Mouse (Mus musculus) neural tube, embryonic 12.5 days (tissue): ENCODE data around the gene Reg3g. TPM values are rescaled to one million over a fixed set of nuclear protein-coding genes. Genes with fewer than 3 reads are reported as not detected.

Source experiments
- ATAC-seq: fragments of 200-750 bp; cut with Nextera tagmentation; 2 replicates; pipeline ENCODE4 v1.8.0; 2017; ENCODE audit warnings: low read depth, mild to moderate bottlenecking, moderate TSS enrichment, moderate library complexity; ENCODE audit not compliant: low FRiP score
- H3K27ac ChIP-seq: fragments of 300-500 bp; sonication (generic); 2 replicates; pipeline ENCODE4 v1.5.1; 2016
- H3K27me3 ChIP-seq: fragments of 300-500 bp; sonication (generic); replicated peaks from 2 replicates; pipeline ENCODE4 v1.6.1; 2016; ENCODE audit warnings: mild to moderate bottlenecking
- H3K36me3 ChIP-seq: fragments of 300-500 bp; sonication (generic); 2 replicates; pipeline ENCODE4 v1.6.1; 2016; ENCODE audit warnings: mild to moderate bottlenecking
- H3K4me1 ChIP-seq: fragments of 300-500 bp; sonication (generic); 2 replicates; pipeline ENCODE4 v1.6.1; 2016
- H3K4me2 ChIP-seq: fragments of 300-500 bp; sonication (generic); replicated peaks from 2 replicates; pipeline ENCODE4 v1.6.1; 2016; ENCODE audit warnings: mild to moderate bottlenecking
- H3K4me3 ChIP-seq: fragments of 300-500 bp; sonication (generic); 2 replicates; pipeline ENCODE4 v1.5.1; 2016
- H3K9ac ChIP-seq: fragments of 300-500 bp; sonication (generic); 2 replicates; pipeline ENCODE4 v1.6.1; 2016; ENCODE audit warnings: mild to moderate bottlenecking
- H3K9me3 ChIP-seq: fragments of 300-500 bp; sonication (generic); 2 replicates; pipeline ENCODE4 v1.6.1; 2016; ENCODE audit warnings: mild to moderate bottlenecking
- WGBS: fragments of 180-500 bp; shearing (Covaris S2); methylation state at CpG from one replicate; pipeline ENCODE4 v1.1.7; 2016; 5-methylcytosine and 5-hydroxymethylcytosine counted together
- polyA plus RNA-seq: library from polyadenylated mRNA; unstranded; fragments of >200 nt; fragmentation: Nextera tagmentation; extraction: Ambion mirVana; gene quantifications from 2 replicates; pipeline ENCODE4 v1.2.1, GENCODE M21; 2016

Reg3g gene
- not detected in 2 replicates for polyA plus RNA-seq

DNA sequence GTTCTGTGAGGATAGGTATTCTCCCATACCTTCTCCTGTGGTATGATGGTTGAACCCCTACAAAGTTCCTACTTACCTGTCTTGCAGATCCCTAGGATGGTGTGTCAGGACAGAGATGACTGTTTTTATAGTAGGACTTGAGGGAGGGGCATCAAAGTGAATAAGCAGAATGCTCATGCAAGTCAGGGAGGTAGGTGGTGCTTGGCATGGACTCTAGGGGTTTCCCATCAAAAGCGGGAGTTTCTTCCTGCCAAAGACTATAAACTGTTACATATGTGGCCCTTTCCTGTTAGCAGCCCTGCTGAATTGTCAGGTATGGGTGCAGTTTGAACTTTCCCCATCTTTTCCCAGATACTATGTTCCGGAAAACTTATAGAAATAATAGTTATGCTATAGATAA is at the start of gene Reg3g:
Gene Reg3g (minus strand): TSS at position 101 of the 400 bp plus-strand sequence.
- Histone ChIP-seq H3K9ac (no peak within 1 kb of the TSS), H3K9me3 (no peaks in the 10 kb centered on the region), H3K36me3 (no peaks in the 10 kb centered on the region), H3K4me1 (no peaks in the 10 kb centered on the region), H3K4me2 (no peak within 1 kb of the TSS), H3K27me3 (no peaks in the 10 kb centered on the region), H3K27ac (no peak within 1 kb of the TSS), H3K4me3 (no peak within 1 kb of the TSS)
- 84% methylated on average over 2 of the region's 2 CpGs for WGBS
- no peak for ATAC-seq

DNA sequence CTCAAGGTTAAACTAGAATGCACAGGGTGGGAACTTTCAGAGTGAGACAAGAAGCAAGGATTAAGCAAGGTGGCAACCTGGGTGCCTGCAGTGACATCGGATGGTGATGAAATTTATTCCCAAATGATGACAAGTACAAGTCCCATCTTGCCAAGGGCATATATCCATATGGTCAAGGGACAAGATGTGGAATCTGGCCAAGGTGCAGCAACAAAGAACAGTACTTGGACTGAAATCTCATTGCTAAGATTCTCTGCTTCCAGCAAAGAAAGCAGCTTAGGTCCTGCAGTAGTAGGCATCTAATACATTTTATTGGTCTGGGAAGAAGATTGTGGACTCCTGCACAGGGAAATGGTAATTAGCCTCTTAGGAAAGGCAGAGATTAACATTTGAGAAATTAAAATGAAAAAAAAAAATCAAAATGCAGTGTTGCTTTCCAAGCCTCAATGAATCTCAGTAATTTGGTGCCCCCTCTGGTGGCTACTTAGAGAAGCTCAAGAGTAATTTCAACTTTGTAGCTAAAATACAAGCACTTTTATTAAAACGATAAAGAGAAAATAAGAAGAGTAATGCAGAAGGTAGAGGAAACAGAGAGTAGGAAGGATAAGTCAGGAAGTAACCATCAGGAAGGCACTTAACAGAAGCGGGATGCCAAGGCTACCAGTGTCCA is 47.2 kb upstream of the Reg3g start:
- ATAC-seq, result no peak
- Histone ChIP-seq H3K36me3 (no peaks in the 10 kb centered on the region), H3K27me3 (no peaks in the 10 kb centered on the region), H3K27ac (no peak overlapping the region), H3K9me3 (no peaks in the 10 kb centered on the region), H3K4me3 (no peak overlapping the region), H3K4me2 (no peak overlapping the region), H3K9ac (no peak overlapping the region), H3K4me1 (no peaks in the 10 kb centered on the region)
- 62% methylated on average over 3 of the region's 3 CpGs for WGBS

DNA sequence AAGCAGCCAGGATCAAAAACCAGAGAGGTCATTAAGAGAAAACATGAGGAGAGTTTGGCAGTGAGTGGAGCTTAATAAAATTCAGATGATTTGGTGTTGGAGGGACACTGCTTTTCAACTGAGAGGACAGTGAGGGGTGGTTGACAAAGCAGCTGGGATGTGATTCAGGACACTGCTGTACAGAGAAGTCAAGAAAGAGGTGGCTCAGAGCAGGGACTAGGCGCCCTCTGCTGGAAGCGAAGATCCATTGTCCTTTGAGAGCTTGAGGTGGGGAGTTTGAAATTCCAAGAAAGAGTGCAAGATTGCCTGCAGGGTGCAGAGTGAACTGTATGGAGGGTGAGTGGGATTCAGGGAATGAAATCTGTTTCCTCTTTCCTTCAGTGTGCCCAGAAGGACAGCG is 44.2 kb upstream of the Reg3g start:
- Histone ChIP-seq H3K4me1 (no peaks in the 10 kb centered on the region), H3K27ac (no peak overlapping the region), H3K27me3 (no peaks in the 10 kb centered on the region), H3K4me2 (no peak overlapping the region), H3K9me3 (no peaks in the 10 kb centered on the region), H3K4me3 (no peak overlapping the region), H3K9ac (no peak overlapping the region), H3K36me3 (no peaks in the 10 kb centered on the region)
- 8% methylated on average over 3 of the region's 3 CpGs for WGBS
- peak; percentile 88 for ATAC-seq

DNA sequence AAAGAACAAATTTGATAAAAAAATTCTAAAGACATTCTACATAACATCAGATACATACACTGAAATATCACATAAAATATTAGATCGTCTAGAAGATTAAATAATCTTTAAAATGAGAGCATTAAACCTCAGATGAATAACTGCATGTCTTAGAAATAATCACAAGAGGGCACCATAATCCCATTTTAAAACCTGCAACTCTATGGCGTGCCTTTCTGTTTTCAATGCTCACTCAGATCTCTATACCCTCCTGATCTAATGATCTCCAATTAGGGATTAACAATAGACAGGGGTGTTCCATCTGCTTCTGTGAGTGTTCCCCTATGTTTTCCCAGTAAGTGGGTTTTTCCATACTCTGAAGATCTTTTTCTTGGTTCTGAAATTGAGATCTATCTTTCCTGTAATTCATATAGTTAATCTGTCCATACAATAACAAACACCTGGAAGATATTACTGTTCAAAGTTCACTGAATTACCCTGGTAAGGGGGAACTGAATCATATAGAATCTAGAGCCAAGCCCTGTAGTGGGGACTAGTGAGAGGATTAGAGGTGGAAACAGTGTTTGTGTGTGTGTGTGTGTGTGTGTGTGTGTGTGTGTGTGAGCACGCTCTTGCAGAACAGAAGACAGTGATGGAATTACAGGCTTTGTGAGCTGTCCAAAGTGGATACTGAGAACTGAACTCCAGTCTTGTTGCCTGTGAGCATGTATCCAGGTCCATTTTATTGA is 41.7 kb upstream of the Reg3g start:
- Histone ChIP-seq H3K4me1 (no peaks in the 10 kb centered on the region), H3K27ac (no peak overlapping the region), H3K27me3 (no peaks in the 10 kb centered on the region), H3K9ac (no peak overlapping the region), H3K9me3 (no peaks in the 10 kb centered on the region), H3K4me3 (no peak overlapping the region), H3K4me2 (no peak overlapping the region), H3K36me3 (no peaks in the 10 kb centered on the region)
- no peak for ATAC-seq
- 69% methylated on average over 3 of the region's 3 CpGs for WGBS

DNA sequence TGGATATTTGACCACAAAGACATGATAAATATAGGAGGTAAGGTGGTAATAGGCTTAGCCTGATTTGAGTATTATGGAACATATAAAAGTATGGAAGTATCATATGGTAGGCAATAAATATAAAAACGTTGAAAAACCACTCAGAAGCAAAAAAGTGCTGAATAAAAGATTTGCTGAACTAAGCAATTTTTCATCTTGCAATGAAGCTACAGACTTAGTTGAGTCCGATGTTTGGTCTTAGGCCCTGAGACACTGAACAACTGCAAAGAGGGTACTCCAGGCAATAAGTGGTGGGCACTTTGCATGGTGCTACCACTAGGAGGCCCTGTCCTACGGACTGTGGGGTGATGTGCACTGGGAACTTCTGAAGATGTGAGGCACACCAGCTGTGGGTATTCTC is 37.1 kb upstream of the Reg3g start:
- Histone ChIP-seq H3K27ac (no peak overlapping the region), H3K9me3 (no peaks in the 10 kb centered on the region), H3K4me1 (no peaks in the 10 kb centered on the region), H3K36me3 (no peaks in the 10 kb centered on the region), H3K4me2 (no peak overlapping the region), H3K9ac (no peak overlapping the region), H3K4me3 (no peak overlapping the region), H3K27me3 (no peaks in the 10 kb centered on the region)
- no peak for ATAC-seq
- 74% methylated on average over 3 of the region's 3 CpGs for WGBS

DNA sequence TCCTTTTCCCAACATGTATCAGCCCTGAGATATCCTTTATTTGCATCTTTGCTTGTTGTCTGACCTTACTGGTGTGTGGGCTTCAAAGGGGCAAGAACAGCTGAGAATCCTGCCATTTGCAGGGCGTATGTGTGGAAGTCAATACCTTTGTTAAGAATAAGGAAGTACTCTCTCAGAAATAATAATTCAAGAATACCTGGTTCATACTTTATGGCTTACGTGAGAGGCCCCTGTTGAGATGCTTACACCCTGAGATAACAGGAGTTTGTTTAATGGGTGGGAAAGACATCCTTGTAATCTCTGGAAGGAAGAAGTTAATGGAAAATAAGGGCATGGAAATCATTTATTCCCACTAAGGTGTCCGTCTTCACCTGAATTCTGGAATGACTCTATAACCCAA is 26.0 kb upstream of the Reg3g start:
- Histone ChIP-seq H3K36me3 (no peaks in the 10 kb centered on the region), H3K4me1 (no peaks in the 10 kb centered on the region), H3K27ac (no peak overlapping the region), H3K27me3 (no peaks in the 10 kb centered on the region), H3K4me3 (no peak overlapping the region), H3K9me3 (no peaks in the 10 kb centered on the region), H3K9ac (no peak overlapping the region), H3K4me2 (no peak overlapping the region)
- 89% methylated on average over 3 of the region's 3 CpGs for WGBS
- ATAC-seq, result no peak

DNA sequence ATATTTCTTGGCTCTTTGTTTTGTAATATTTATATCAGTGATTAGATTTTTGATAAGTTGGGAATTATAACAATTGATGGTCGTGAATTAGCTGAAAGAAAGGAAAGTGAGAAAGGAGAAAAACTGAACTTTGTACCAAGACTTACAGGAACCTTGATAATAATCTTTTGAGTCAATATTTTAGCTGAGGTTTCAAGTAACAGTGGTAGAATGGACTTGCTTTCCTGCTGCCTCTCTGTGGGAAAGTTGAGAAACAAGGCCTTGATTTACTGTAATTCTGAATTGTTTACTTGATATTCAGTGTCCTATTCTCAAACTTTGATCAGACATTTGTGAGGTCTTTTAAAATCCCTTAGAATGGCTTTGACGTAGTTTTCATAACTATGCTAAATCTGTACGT is 615 bp upstream of the Reg3g start:
- Histone ChIP-seq H3K4me2 (no peak overlapping the region), H3K4me1 (no peaks in the 10 kb centered on the region), H3K36me3 (no peaks in the 10 kb centered on the region), H3K27me3 (no peaks in the 10 kb centered on the region), H3K9me3 (no peaks in the 10 kb centered on the region), H3K4me3 (no peak overlapping the region), H3K9ac (no peak overlapping the region), H3K27ac (no peak overlapping the region)
- ATAC-seq, result no peak
- WGBS, result 85% methylated on average over 3 of the region's 3 CpGs

DNA sequence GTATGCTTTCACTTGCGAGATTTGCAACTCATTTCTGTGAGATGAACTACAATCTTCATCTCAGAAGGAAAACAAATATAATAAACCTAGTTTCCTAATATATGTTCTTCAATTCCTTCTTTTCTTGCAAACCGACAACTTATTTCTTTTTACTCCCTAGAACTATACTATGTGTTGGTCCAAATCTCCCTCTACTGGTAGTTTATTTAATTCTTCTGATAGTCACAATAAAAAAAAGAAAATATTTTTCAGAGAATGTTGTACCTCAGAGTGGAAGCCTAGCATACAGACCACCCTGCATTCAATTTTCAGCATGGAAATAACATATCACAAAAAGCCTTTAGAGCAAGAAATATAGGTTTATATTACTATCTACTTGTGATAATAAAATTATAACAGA is 5.4 kb downstream of the Reg3g start:
- Histone ChIP-seq H3K4me3 (no peak overlapping the region), H3K9ac (no peak overlapping the region), H3K27ac (no peak overlapping the region), H3K4me1 (no peaks in the 10 kb centered on the region), H3K4me2 (no peak overlapping the region), H3K36me3 (no peaks in the 10 kb centered on the region), H3K9me3 (no peaks in the 10 kb centered on the region), H3K27me3 (no peaks in the 10 kb centered on the region)
- no peak for ATAC-seq
- WGBS, result 84% methylated on average over 2 of the region's 2 CpGs

DNA sequence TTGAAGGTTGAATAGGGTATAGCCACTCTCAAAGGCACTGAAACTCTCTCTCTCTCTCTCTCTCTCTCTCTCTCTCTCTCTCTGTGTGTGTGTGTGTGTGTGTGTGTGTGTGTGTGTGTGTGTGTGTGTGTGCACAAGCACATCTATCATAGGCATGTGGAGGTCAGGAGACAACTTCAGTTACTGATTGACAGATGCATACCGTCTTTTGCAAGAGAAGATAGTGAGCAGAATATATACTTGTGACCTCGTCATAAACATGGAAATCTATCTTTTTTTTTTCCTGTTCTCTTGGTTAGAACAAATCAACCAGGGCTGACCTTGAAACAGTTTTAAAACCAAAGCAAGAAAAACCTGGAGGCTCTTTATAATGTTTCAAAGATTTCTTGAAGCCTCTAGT is 6.3 kb downstream of the Reg3g start:
- no peak for ATAC-seq
- Histone ChIP-seq H3K4me2 (no peak overlapping the region), H3K9ac (no peak overlapping the region), H3K27ac (no peak overlapping the region), H3K9me3 (no peaks in the 10 kb centered on the region), H3K4me1 (no peaks in the 10 kb centered on the region), H3K36me3 (no peaks in the 10 kb centered on the region), H3K27me3 (no peaks in the 10 kb centered on the region), H3K4me3 (no peak overlapping the region)
- 88% methylated on average over 2 of the region's 2 CpGs for WGBS

DNA sequence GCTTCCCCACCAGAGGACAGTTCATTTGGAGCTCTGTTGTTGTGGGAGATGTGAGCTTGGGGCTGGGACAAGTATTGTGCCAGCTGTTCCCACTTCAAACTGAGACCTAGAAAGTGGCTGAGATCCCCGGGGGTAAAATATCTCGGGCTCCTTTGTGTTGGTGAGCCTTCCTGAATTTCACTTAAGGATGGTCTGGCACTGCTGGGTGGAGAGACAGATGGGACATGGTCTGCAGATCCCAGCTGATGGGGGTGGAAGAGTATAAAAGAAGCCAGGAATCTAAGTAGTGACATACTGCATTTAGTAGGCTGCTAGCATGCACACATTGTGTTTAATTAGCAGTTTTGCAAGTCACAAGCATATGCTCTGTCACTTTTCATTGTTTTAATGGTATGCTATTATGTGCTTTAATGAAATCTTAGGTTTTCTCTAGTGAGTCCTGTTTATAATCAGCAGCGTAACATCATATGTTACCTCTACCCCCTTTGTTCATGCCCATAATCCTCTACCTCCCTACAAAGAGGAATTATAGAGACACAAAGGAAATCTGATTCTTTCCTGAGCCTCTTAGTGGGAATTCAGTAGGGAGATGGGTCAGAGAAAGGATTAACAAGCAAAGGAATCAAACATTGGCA is 8.4 kb downstream of the Reg3g start:
- Histone ChIP-seq H3K27me3 (no peaks in the 10 kb centered on the region), H3K27ac (no peak overlapping the region), H3K36me3 (no peaks in the 10 kb centered on the region), H3K9ac (no peak overlapping the region), H3K9me3 (no peaks in the 10 kb centered on the region), H3K4me3 (no peak overlapping the region), H3K4me1 (no peaks in the 10 kb centered on the region), H3K4me2 (no peak overlapping the region)
- WGBS, result 58% methylated on average over 3 of the region's 3 CpGs
- no peak for ATAC-seq

DNA sequence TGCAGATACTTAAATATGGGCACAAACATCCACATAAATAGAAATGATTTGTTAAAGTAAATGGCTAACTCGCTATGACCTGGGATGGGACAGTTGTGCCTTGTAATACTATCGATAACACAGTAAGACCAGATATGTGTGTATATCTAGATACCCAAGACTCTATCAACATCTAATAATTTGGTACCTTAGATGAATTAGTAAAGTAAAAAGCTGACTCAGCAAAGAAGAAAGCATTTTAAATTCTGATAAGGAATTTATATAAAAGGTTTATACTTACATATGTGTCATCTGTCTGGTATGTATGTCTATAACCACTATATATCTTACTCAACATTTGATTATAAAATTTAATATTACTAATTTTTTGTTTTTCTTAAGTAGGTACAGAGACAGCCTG is 15.9 kb downstream of the Reg3g start:
- Histone ChIP-seq H3K4me2 (no peak overlapping the region), H3K27ac (no peak overlapping the region), H3K4me3 (no peak overlapping the region), H3K9ac (no peak overlapping the region), H3K36me3 (no peaks in the 10 kb centered on the region), H3K9me3 (no peaks in the 10 kb centered on the region), H3K27me3 (no peaks in the 10 kb centered on the region), H3K4me1 (no peaks in the 10 kb centered on the region)
- ATAC-seq, result no peak
- 88% methylated on average over 2 of the region's 2 CpGs for WGBS

DNA sequence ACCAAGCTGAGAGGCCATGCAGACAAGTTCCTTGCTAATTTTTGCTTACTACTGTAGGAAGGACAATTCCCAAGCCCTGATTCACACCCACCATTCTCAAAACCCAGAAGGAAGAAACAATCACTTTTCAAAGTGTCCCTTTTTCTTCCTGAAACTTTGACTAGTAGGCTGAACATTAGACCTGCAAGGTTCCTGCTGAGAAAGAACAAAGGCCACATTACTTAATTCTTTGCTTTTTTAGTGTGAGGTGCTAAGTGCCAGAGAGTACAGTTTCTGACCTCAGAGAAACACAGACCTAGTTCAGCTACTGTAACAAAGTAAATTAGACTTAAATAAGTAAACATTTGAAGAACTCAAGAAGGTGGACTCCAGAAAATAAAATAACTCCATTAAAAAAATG is 20.3 kb downstream of the Reg3g start:
- no peak overlapping the region for H3K4me3 ChIP-seq
- no peaks in the 10 kb centered on the region for H3K9me3 ChIP-seq
- no peak for ATAC-seq
- H3K27me3 ChIP-seq, result no peaks in the 10 kb centered on the region
- no peaks in the 10 kb centered on the region for H3K4me1 ChIP-seq
- H3K4me2 ChIP-seq, result no peak overlapping the region
- H3K9ac ChIP-seq, result no peak overlapping the region
- no peak overlapping the region for H3K27ac ChIP-seq
- no peaks in the 10 kb centered on the region for H3K36me3 ChIP-seq

DNA sequence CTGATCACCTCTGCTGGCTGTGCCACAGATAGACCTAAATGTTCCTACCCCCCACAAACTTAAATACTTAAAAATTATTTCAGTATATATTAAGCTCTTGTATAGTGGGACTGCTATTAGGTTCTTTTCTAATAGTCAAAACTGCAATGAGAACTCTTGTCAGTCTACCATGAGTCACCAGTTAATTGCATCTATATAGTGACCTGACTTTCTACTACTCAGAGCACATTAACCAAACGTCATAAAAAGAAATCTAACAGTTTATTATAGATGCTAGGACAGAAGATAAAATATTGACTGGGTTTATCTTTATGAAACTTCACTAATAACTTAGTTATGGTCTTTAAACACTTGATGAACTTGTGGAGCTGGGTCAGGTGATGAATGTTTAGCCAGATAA is 21.5 kb downstream of the Reg3g start:
- Histone ChIP-seq H3K9ac (no peak overlapping the region), H3K4me3 (no peak overlapping the region), H3K36me3 (no peaks in the 10 kb centered on the region), H3K27me3 (no peaks in the 10 kb centered on the region), H3K9me3 (no peaks in the 10 kb centered on the region), H3K4me2 (no peak overlapping the region), H3K27ac (no peak overlapping the region), H3K4me1 (no peaks in the 10 kb centered on the region)
- ATAC-seq, result no peak
- WGBS, result 73% methylated on average over 1 of the region's 1 CpGs
